ENCODE assay signal across 8 mouse cellular contexts in the genomic region with DNA sequence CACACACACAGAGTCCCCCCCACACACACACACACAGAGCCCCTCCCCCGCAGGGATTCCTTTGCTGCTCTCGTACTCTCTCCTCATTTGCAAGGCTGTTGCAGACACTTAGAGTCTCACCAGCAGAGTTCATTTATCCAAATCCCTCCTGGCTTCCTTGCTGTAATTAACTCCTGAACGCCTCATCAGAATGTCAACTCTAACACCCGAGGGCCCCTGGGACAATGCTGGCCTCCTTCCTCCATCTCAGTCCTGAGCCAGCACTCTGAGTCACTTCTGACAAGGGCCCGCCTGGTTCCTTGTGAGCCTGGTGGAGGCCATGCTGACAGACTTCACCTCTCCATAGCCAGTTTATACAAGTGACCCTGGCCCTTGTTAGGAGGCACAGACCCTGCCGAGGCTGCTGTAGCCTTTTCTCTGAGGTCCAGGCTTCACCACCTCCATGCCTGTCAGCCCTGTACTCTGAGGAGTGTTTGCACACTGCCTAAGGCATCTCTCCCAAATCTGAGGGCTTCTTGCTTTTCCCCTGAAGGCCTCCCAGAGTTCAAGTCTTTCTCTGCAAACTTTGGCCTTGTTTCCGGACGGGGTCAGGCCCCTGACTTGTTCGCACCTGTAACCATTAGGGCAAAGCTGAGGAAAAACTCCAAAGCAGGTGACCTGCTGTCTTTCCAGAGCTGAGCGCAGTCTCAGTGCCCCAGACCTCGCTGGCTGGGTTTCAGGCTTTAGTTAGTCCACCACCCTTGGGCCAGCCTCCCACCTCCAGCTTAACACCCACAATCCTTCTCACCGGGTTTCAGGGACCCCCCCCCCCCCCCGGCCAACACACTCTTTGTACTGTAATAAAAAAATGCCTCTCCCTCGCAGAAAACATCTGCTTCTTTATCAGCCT. TPM values are rescaled to one million over a fixed set of nuclear protein-coding genes. Genes with fewer than 3 reads are reported as not detected.
DNase-seq lines count a peak whose midpoint lies in the region; ATAC-seq and TF ChIP-seq lines count a peak whose summit lies in the region.

No protein-coding gene starts in this region.

- H3K9ac ChIP-seq in MEL (ENCODE audit: control insufficient read depth, low read depth, low read length, poor library complexity, severe bottlenecking) = peak overlapping the region; percentile 51
- no peak overlapping the region; the same call in 1 of the 2 replicates for H3K9ac ChIP-seq in heart, embryonic 16.5 days (ENCODE audit: low read length)

- peak overlapping the region; percentile 33 for H3K27ac ChIP-seq in MEL (ENCODE audit: control insufficient read depth, low read depth, low read length)
- peak overlapping the region; percentile 81 for H3K27ac ChIP-seq in forebrain, embryonic 10.5 days
- H3K27ac ChIP-seq in heart, embryonic 16.5 days (ENCODE audit: low read length) = peak overlapping the region; percentile 26

- H3K36me3 ChIP-seq in MEL (ENCODE audit: control insufficient read depth in 1 of 2, insufficient read depth in 2 of 2, low read length in 2 of 2) = peaks cover 0 to 3% of the 10 kb centered on the region in 2 experiments; a peak in 2 of 4 replicates
- H3K36me3 ChIP-seq in forebrain, embryonic 10.5 days (replicated peaks) = no peaks in the 10 kb centered on the region
- H3K36me3 ChIP-seq in heart, embryonic 16.5 days (ENCODE audit: control insufficient read depth, insufficient read depth) = no peaks in the 10 kb centered on the region
- H3K36me3 ChIP-seq in myocyte (ENCODE audit: control insufficient read depth, insufficient read depth) = no peaks in the 10 kb centered on the region

- no peak overlapping the region for H3K4me3 ChIP-seq in MEL (ENCODE audit: control insufficient read depth in 1 of 2, insufficient read depth in 1 of 2, low read depth in 2 of 2, low read length in 2 of 2)
- H3K4me3 ChIP-seq in forebrain, embryonic 10.5 days = no peak overlapping the region
- H3K4me3 ChIP-seq in heart, embryonic 16.5 days (ENCODE audit: low read length) = no peak overlapping the region
- no peak overlapping the region for H3K4me3 ChIP-seq in myocyte

- no peak overlapping the region for H3K4me2 ChIP-seq in heart, embryonic 16.5 days (ENCODE audit: low read depth, low read length)
- H3K4me2 ChIP-seq in myocyte (ENCODE audit: low read depth) = peak overlapping the region; percentile 30

- TF ChIP-seq POLR2A in MEL (IDR thresholded peaks at IDR 0.05; ENCODE audit: control insufficient read depth in 1 of 2, insufficient read depth in 1 of 2, low read depth in 1 of 2, low read length in 2 of 2, poor library complexity in 1 of 2) (0 out of 4 replicates have a peak, but pooled peaks of 1 of the 2 experiments have one; percentile 27), myocyte (IDR thresholded peaks at IDR 0.05; ENCODE audit: insufficient read length, low read depth) (no peak)

- DNase-seq in MEL (ENCODE audit: low read depth, low spot score) = peak; percentile 58
- DNase-seq in brain, adult 2 months (ENCODE audit: low read depth, low spot score) = peak; percentile 83
- DNase-seq in forebrain, embryonic 10.5 days (ENCODE audit: extremely low spot score, low spot score) = peak; percentile 58
- peak; percentile 77 to 82 for DNase-seq in kidney, postnatal 4 days
- DNase-seq in right cerebral cortex, postnatal 10 days (ENCODE audit: low spot score in 2 of 2) = no peak
- DNase-seq in spleen, postnatal 4 days (ENCODE audit: low spot score in 2 of 2) = no peak

- WGBS in forebrain, embryonic 10.5 days = 31% methylated on average over 14 of the region's 14 CpGs
- 42% methylated on average over 14 of the region's 14 CpGs for WGBS in heart, embryonic 16.5 days

- TF ChIP-seq EP300 in MEL (IDR thresholded peaks at IDR 0.05; ENCODE audit: low read depth in 1 of 2, low read length in 2 of 2) = no peak

- H3K9me3 ChIP-seq in MEL (replicated peaks; ENCODE audit: insufficient read depth, low read length) = no peaks in the 10 kb centered on the region
- no peaks in the 10 kb centered on the region for H3K9me3 ChIP-seq in forebrain, embryonic 10.5 days
- H3K9me3 ChIP-seq in heart, embryonic 16.5 days (replicated peaks; ENCODE audit: control insufficient read depth, low read length) = no peaks in the 10 kb centered on the region

- TF ChIP-seq CTCF in MEL (IDR thresholded peaks at IDR 0.05 in 2 of 3, conservative IDR thresholded peaks at IDR 0.05 in 1 of 3; ENCODE audit: control insufficient read depth in 1 of 3, insufficient read depth in 1 of 3, low read depth in 2 of 3, low read length in 3 of 3, poor library complexity in 1 of 3, severe bottlenecking in 1 of 3) = no peak

- H3K27me3 ChIP-seq in MEL (ENCODE audit: control insufficient read depth in 1 of 2, insufficient read depth in 2 of 2, low read length in 2 of 2) (no peaks in the 10 kb centered on the region), myocyte (ENCODE audit: control insufficient read depth, insufficient read depth, insufficient read length) (no peaks in the 10 kb centered on the region)
- H3K27me3 ChIP-seq in forebrain, embryonic 10.5 days (ENCODE audit: poor library complexity, severe bottlenecking) = no peaks in the 10 kb centered on the region
- H3K27me3 ChIP-seq in heart, embryonic 16.5 days (ENCODE audit: control insufficient read depth, insufficient read depth, low read length) = no peaks in the 10 kb centered on the region

- H3ac ChIP-seq in myocyte (ENCODE audit: control insufficient read depth, insufficient read length) = no peak overlapping the region

- peak; percentile 73; the same call in 1 of the 2 replicates for ATAC-seq in heart, embryonic 16.5 days (replicated peaks; ENCODE audit: extremely low read depth, insufficient read depth, low FRiP score)

- no peak for TF ChIP-seq RAD21 in MEL (IDR thresholded peaks at IDR 0.05; ENCODE audit: low read depth, low read length)

- H3K79me2 ChIP-seq in MEL (ENCODE audit: control insufficient read depth, insufficient read depth, low read length, poor library complexity) = no peaks in the 10 kb centered on the region
- H3K79me2 ChIP-seq in myocyte (ENCODE audit: control insufficient read depth, insufficient read depth) = no peaks in the 10 kb centered on the region

- peaks cover 0 to 11% of the 10 kb centered on the region in 2 experiments; a peak in 1 of 4 replicates for H3K4me1 ChIP-seq in MEL (ENCODE audit: control insufficient read depth in 1 of 2, insufficient read depth in 2 of 2, low read length in 2 of 2)
- H3K4me1 ChIP-seq in forebrain, embryonic 10.5 days = peaks cover 41% of the 10 kb centered on the region
- peaks cover 16% of the 10 kb centered on the region for H3K4me1 ChIP-seq in heart, embryonic 16.5 days (ENCODE audit: control insufficient read depth, insufficient read depth, low read length)

TF ChIP-seq in MEL, 35 proteins besides CTCF, POLR2A, EP300 and RAD21:
- TF ChIP-seq TBP (IDR thresholded peaks at IDR 0.05; ENCODE audit: low read depth, low read length) (no peak), MAFK (IDR thresholded peaks at IDR 0.05; ENCODE audit: borderline replicate concordance, low read depth, low read length) (no peak), NELFE (IDR thresholded peaks at IDR 0.05; ENCODE audit: low read depth, low read length) (no peak), POLR2AphosphoS2 (IDR thresholded peaks at IDR 0.05; ENCODE audit: low read length) (no peak), RCOR1 (IDR thresholded peaks at IDR 0.05; ENCODE audit: low read depth, low read length) (no peak), ZKSCAN1 (IDR thresholded peaks at IDR 0.05; ENCODE audit: low read depth, low read length) (no peak), CHD2 (IDR thresholded peaks at IDR 0.05; ENCODE audit: low read length) (0 out of 2 replicates have a peak, but pooled peaks have one; percentile 19), SIN3A (IDR thresholded peaks at IDR 0.05; ENCODE audit: low read length) (no peak), BHLHE40 (IDR thresholded peaks at IDR 0.05; ENCODE audit: borderline replicate concordance, low read depth, low read length) (0 out of 2 replicates have a peak, but pooled peaks have one; percentile 15)
TF ChIP-seq in MEL: peak in this region for 2.

TF ChIP-seq in myocyte, 11 proteins besides CTCF, POLR2A, EP300 and RAD21 (continues in another document):
- TF ChIP-seq MYOD1 (IDR thresholded peaks at IDR 0.05; ENCODE audit: control insufficient read depth in 1 of 3, insufficient read length in 2 of 3, low read depth in 2 of 3) (no peak), USF1 (IDR thresholded peaks at IDR 0.05; ENCODE audit: low read depth) (no peak), CEBPB (IDR thresholded peaks at IDR 0.05; ENCODE audit: insufficient read depth, poor library complexity, severe bottlenecking) (no peak), E2F4 (IDR thresholded peaks at IDR 0.05; ENCODE audit: insufficient read depth) (no peak), POLR2AphosphoS2 (IDR thresholded peaks at IDR 0.05; ENCODE audit: insufficient read length, low read depth) (no peak), TCF12 (IDR thresholded peaks at IDR 0.05; ENCODE audit: insufficient read depth, poor library complexity, severe bottlenecking) (no peak), MYOG (IDR thresholded peaks at IDR 0.05; ENCODE audit: control insufficient read depth in 1 of 3, insufficient read depth in 1 of 3, insufficient read length in 2 of 3, low read depth in 2 of 3) (no peak), TCF3 (IDR thresholded peaks at IDR 0.05; ENCODE audit: insufficient read length, low read depth) (no peak), MAX (IDR thresholded peaks at IDR 0.05; ENCODE audit: low read depth) (no peak)

RNA-seq across cellular contexts. Expression of a gene that starts 45.4 kb away (rescaled TPM):
- total RNA-seq in MEL (2012; rRNA removed) = 3.8 TPM in 2 replicates
- polyA plus RNA-seq in MEL (2012; ENCODE audit: insufficient read depth in 1 of 2, insufficient read length in 2 of 2, low read depth in 1 of 2, low replicate concordance in 2 of 2, missing spikeins in 1 of 2) (1 to 10 TPM in 1 of 2 experiments, not detected in 1; 5.3 TPM), myocyte (2012; fragmentation: generic; extraction: Trizol) (3.5 TPM)
- polyA plus RNA-seq in forebrain, embryonic 10.5 days (2016; fragmentation: Nextera tagmentation; extraction: Ambion mirVana) = 6.5 and 6.6 TPM in 2 replicates
- polyA plus RNA-seq in heart, embryonic 16.5 days (2015; fragmentation: Nextera tagmentation; extraction: Ambion mirVana) = 5.9 and 6.5 TPM in 2 replicates

RNA-seq across cellular contexts. Expression of a gene that starts 45.7 kb away (rescaled TPM):
- total RNA-seq in MEL (2012; rRNA removed) = 29.2 and 33.3 TPM in 2 replicates
- 10 to 100 TPM in 1 of 2 experiments, not detected in 1; 35.5 TPM for polyA plus RNA-seq in MEL (2012; ENCODE audit: insufficient read depth in 1 of 2, insufficient read length in 2 of 2, low read depth in 1 of 2, low replicate concordance in 2 of 2, missing spikeins in 1 of 2)
- 20.6 and 22.2 TPM in 2 replicates for polyA plus RNA-seq in forebrain, embryonic 10.5 days (2016; fragmentation: Nextera tagmentation; extraction: Ambion mirVana)
- polyA plus RNA-seq in heart, embryonic 16.5 days (2015; fragmentation: Nextera tagmentation; extraction: Ambion mirVana) = 7.9 and 9.8 TPM in 2 replicates
- polyA plus RNA-seq in myocyte (2012; fragmentation: generic; extraction: Trizol) = 5.5 TPM

RNA-seq across cellular contexts. Expression of a gene that starts 55.5 kb away (rescaled TPM):
- 0.03 and 0.19 TPM in 2 replicates for total RNA-seq in MEL (2012; rRNA removed)
- polyA plus RNA-seq in MEL (2012; ENCODE audit: insufficient read depth in 1 of 2, insufficient read length in 2 of 2, low read depth in 1 of 2, low replicate concordance in 2 of 2, missing spikeins in 1 of 2) (1 to 10 TPM in 1 of 2 experiments, not detected in 1; 3.0 TPM), myocyte (2012; fragmentation: generic; extraction: Trizol) (0.85 TPM)
- 4.0 and 4.7 TPM in 2 replicates for polyA plus RNA-seq in forebrain, embryonic 10.5 days (2016; fragmentation: Nextera tagmentation; extraction: Ambion mirVana)
- polyA plus RNA-seq in heart, embryonic 16.5 days (2015; fragmentation: Nextera tagmentation; extraction: Ambion mirVana) = 4.4 and 5.0 TPM in 2 replicates

Comparison
In these comparisons a context has a peak if more than half of its experiments do, and no peak if none do; other contexts are left out.
1. DNase-seq: peak in MEL (single experiment), brain, adult 2 months (single experiment), forebrain, embryonic 10.5 days (single experiment) and kidney, postnatal 4 days (2 of 2); none in right cerebral cortex, postnatal 10 days (0 of 2) and spleen, postnatal 4 days (0 of 2).
2. H3K27ac ChIP-seq: peak in every context shown above with its lines; median percentile 81 in forebrain, embryonic 10.5 days; 33 in MEL; 26 in heart, embryonic 16.5 days.